Mouse (Mus musculus): Measurements from ENCODE around the gene Baz2a. TPM values are rescaled to one million over a fixed set of nuclear protein-coding genes. Genes with fewer than 3 reads are reported as not detected.

Gene Baz2a
- polyA plus RNA-seq, 1 experiment = 42.9 TPM

- Histone ChIP-seq H3K27me3 (ENCODE audit: control insufficient read depth, insufficient read depth, low read length) (no peaks in the 10 kb centered on the region), H3K4me1 (ENCODE audit: control insufficient read depth, insufficient read depth, low read length) (no peaks in the 10 kb centered on the region), H3K4me3 (replicated peaks; ENCODE audit: insufficient read depth, low read depth, low read length) (no peak overlapping the region), H3K27ac (ENCODE audit: insufficient read depth, low read length) (no peak overlapping the region)
- DNase-seq = no peak
- TF ChIP-seq POLR2A (IDR thresholded peaks at IDR 0.05; ENCODE audit: borderline replicate concordance, insufficient read depth, low read length) (no peak), CTCF (IDR thresholded peaks at IDR 0.05; ENCODE audit: borderline replicate concordance, insufficient read depth, low read depth, low read length) (no peak)
- WGBS = 67% methylated on average over 5 of the region's 5 CpGs
Observed at GRCm38 (mm10) chr10:128127497-128127896, 36.1 kb downstream of the Baz2a start.

- H3K4me3 ChIP-seq (replicated peaks; ENCODE audit: insufficient read depth, low read depth, low read length) = no peak overlapping the region
- no peak for DNase-seq
- TF ChIP-seq CTCF (IDR thresholded peaks at IDR 0.05; ENCODE audit: borderline replicate concordance, insufficient read depth, low read depth, low read length) (no peak), POLR2A (IDR thresholded peaks at IDR 0.05; ENCODE audit: borderline replicate concordance, insufficient read depth, low read length) (no peak)
- no peak overlapping the region for H3K27ac ChIP-seq (ENCODE audit: insufficient read depth, low read length)
- no peaks in the 10 kb centered on the region for H3K27me3 ChIP-seq (ENCODE audit: control insufficient read depth, insufficient read depth, low read length)
- no peaks in the 10 kb centered on the region for H3K4me1 ChIP-seq (ENCODE audit: control insufficient read depth, insufficient read depth, low read length)
- WGBS = 83% methylated on average over 8 of the region's 8 CpGs
Observed at GRCm38 (mm10) chr10:128128143-128128542, 36.8 kb downstream of the Baz2a start.

GRCm38 (mm10) chr10:128131297-128131696, 39.9 kb downstream of the Baz2a start:
- no peak overlapping the region for H3K4me3 ChIP-seq (replicated peaks; ENCODE audit: insufficient read depth, low read depth, low read length)
- no peak for DNase-seq
- H3K27ac ChIP-seq (ENCODE audit: insufficient read depth, low read length) = no peak overlapping the region
- TF ChIP-seq POLR2A (IDR thresholded peaks at IDR 0.05; ENCODE audit: borderline replicate concordance, insufficient read depth, low read length) (no peak), CTCF (IDR thresholded peaks at IDR 0.05; ENCODE audit: borderline replicate concordance, insufficient read depth, low read depth, low read length) (no peak)
- no peaks in the 10 kb centered on the region for H3K27me3 ChIP-seq (ENCODE audit: control insufficient read depth, insufficient read depth, low read length)
- no peaks in the 10 kb centered on the region for H3K4me1 ChIP-seq (ENCODE audit: control insufficient read depth, insufficient read depth, low read length)
- 81% methylated on average over 3 of the region's 3 CpGs for WGBS

- no peak for DNase-seq
- Histone ChIP-seq H3K27ac (ENCODE audit: insufficient read depth, low read length) (no peak overlapping the region), H3K4me1 (ENCODE audit: control insufficient read depth, insufficient read depth, low read length) (no peaks in the 10 kb centered on the region), H3K4me3 (replicated peaks; ENCODE audit: insufficient read depth, low read depth, low read length) (no peak overlapping the region), H3K27me3 (ENCODE audit: control insufficient read depth, insufficient read depth, low read length) (no peaks in the 10 kb centered on the region)
- TF ChIP-seq CTCF (IDR thresholded peaks at IDR 0.05; ENCODE audit: borderline replicate concordance, insufficient read depth, low read depth, low read length) (no peak), POLR2A (IDR thresholded peaks at IDR 0.05; ENCODE audit: borderline replicate concordance, insufficient read depth, low read length) (no peak)
Observed at GRCm38 (mm10) chr10:128131812-128132211, 40.4 kb downstream of the Baz2a start.

- Histone ChIP-seq H3K27ac (ENCODE audit: insufficient read depth, low read length) (no peak overlapping the region), H3K4me3 (replicated peaks; ENCODE audit: insufficient read depth, low read depth, low read length) (no peak overlapping the region), H3K4me1 (ENCODE audit: control insufficient read depth, insufficient read depth, low read length) (no peaks in the 10 kb centered on the region), H3K27me3 (ENCODE audit: control insufficient read depth, insufficient read depth, low read length) (no peaks in the 10 kb centered on the region)
- WGBS = 22% methylated on average over 13 of the region's 13 CpGs
- no peak for DNase-seq
- TF ChIP-seq CTCF (IDR thresholded peaks at IDR 0.05; ENCODE audit: borderline replicate concordance, insufficient read depth, low read depth, low read length) (no peak), POLR2A (IDR thresholded peaks at IDR 0.05; ENCODE audit: borderline replicate concordance, insufficient read depth, low read length) (no peak)
Observed at GRCm38 (mm10) chr10:128133650-128134332, 42.4 kb downstream of the Baz2a start.

- Histone ChIP-seq H3K27ac (ENCODE audit: insufficient read depth, low read length) (no peak overlapping the region), H3K4me1 (ENCODE audit: control insufficient read depth, insufficient read depth, low read length) (no peaks in the 10 kb centered on the region), H3K27me3 (ENCODE audit: control insufficient read depth, insufficient read depth, low read length) (no peaks in the 10 kb centered on the region), H3K4me3 (replicated peaks; ENCODE audit: insufficient read depth, low read depth, low read length) (no peak overlapping the region)
- DNase-seq = no peak
- WGBS = 94% methylated on average over 6 of the region's 6 CpGs
- TF ChIP-seq CTCF (IDR thresholded peaks at IDR 0.05; ENCODE audit: borderline replicate concordance, insufficient read depth, low read depth, low read length) (no peak), POLR2A (IDR thresholded peaks at IDR 0.05; ENCODE audit: borderline replicate concordance, insufficient read depth, low read length) (no peak)
Observed at GRCm38 (mm10) chr10:128135374-128135773, 44.0 kb downstream of the Baz2a start.

GRCm38 (mm10) chr10:128140236-128140952, 49.0 kb downstream of the Baz2a start:
- H3K4me3 ChIP-seq (replicated peaks; ENCODE audit: insufficient read depth, low read depth, low read length) = no peak overlapping the region
- no peak for TF ChIP-seq POLR2A (IDR thresholded peaks at IDR 0.05; ENCODE audit: borderline replicate concordance, insufficient read depth, low read length)
- TF ChIP-seq CTCF (IDR thresholded peaks at IDR 0.05; ENCODE audit: borderline replicate concordance, insufficient read depth, low read depth, low read length) = peak; percentile 41; the same call in 1 of the 2 replicates
- H3K4me1 ChIP-seq (ENCODE audit: control insufficient read depth, insufficient read depth, low read length) = no peaks in the 10 kb centered on the region
- no peaks in the 10 kb centered on the region for H3K27me3 ChIP-seq (ENCODE audit: control insufficient read depth, insufficient read depth, low read length)
- H3K27ac ChIP-seq (ENCODE audit: insufficient read depth, low read length) = no peak overlapping the region
- 64% methylated on average over 12 of the region's 12 CpGs for WGBS
- DNase-seq = peak; percentile 42 to 53

GRCm38 (mm10) chr10:128142165-128142564, 50.8 kb downstream of the Baz2a start:
- Histone ChIP-seq H3K4me3 (replicated peaks; ENCODE audit: insufficient read depth, low read depth, low read length) (no peak overlapping the region), H3K4me1 (ENCODE audit: control insufficient read depth, insufficient read depth, low read length) (no peaks in the 10 kb centered on the region), H3K27ac (ENCODE audit: insufficient read depth, low read length) (no peak overlapping the region), H3K27me3 (ENCODE audit: control insufficient read depth, insufficient read depth, low read length) (no peaks in the 10 kb centered on the region)
- 49% methylated on average over 2 of the region's 2 CpGs for WGBS
- TF ChIP-seq POLR2A (IDR thresholded peaks at IDR 0.05; ENCODE audit: borderline replicate concordance, insufficient read depth, low read length) (no peak), CTCF (IDR thresholded peaks at IDR 0.05; ENCODE audit: borderline replicate concordance, insufficient read depth, low read depth, low read length) (peak; percentile 19; the same call in 1 of the 2 replicates)
- DNase-seq = no peak

Data from cerebellum, adult 2 months (tissue).